Mouse (Mus musculus) activated CD4-positive, CD25-positive, alpha-beta regulatory T cell, adult 4 months (primary cell): Measurements from ENCODE around the gene Lair1. TPM values are rescaled to one million over a fixed set of nuclear protein-coding genes. Genes with fewer than 3 reads are reported as not detected.

Experiments used
- ATAC-seq: one replicate; pipeline ENCODE4 v1.8.0; 2017
- polyA plus RNA-seq, 2 experiments: library from polyadenylated mRNA; unstranded; fragments of 100-300 nt; shearing (Covaris generic); gene quantifications; one replicate each; pipeline ENCODE4 v1.2.1; 2017

Gene Lair1
- polyA plus RNA-seq, 2 experiments from 2014 or later = 5.3 to 6.9 TPM

GRCm38 (mm10) chr7:3962017-3962416 lies 101.0 kb downstream of the Lair1 start:
- no peak for ATAC-seq

DNA sequence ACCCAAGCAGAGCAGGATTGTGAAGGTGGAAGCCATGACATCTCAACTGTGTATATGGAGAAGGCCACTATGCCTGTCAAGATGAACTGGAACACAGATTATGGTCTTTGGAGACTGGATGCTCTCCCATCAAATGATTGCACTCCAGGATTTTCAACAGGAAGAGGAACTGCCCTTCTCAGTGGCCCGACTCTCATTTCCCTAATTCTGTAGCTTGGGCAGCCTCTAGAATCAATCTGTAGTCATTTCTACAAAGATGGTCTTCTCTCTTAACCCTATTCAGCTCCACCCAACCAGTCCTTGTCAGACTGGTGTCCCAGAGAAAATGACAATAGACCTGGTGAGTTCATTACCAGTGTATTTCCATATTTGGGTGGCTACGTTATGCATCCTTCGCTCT lies 105.6 kb downstream of the Lair1 start:
- ATAC-seq = no peak

Other genes starting within 250 kb of the Lair1 start
- gene Gm15448, start 237.5 kb downstream of the Lair1 start, polyA plus RNA-seq = not detected
- under 1 TPM in 1 of 2 experiments, not detected in 1; 0.15 TPM for gene Pira2, start 218.2 kb downstream of the Lair1 start, polyA plus RNA-seq
- gene Gm14548, start 165.1 kb downstream of the Lair1 start, polyA plus RNA-seq = not detected
- gene Lilra6, start 147.7 kb downstream of the Lair1 start, polyA plus RNA-seq = not detected
- under 1 TPM; 0.45 to 0.53 TPM for gene Ttyh1, start 56.2 kb upstream of the Lair1 start, polyA plus RNA-seq
- 10 to 100 TPM; 26.1 to 29.3 TPM for gene Leng8, start 73.8 kb upstream of the Lair1 start, polyA plus RNA-seq
- 1 to 10 TPM; 5.5 to 6.1 TPM for gene Leng9, start 87.2 kb upstream of the Lair1 start, polyA plus RNA-seq
- not detected for gene Cdc42ep5, start 101.7 kb upstream of the Lair1 start, polyA plus RNA-seq
- not detected for gene Lilra5, start 174.6 kb upstream of the Lair1 start, polyA plus RNA-seq